Mouse (Mus musculus): ENCODE measurements around the gene Dph2. TPM values are rescaled to one million over a fixed set of nuclear protein-coding genes. Genes with fewer than 3 reads are reported as not detected.
A peak's percentile ranks its signal among the peaks of the same experiment; 100 is the strongest.

Gene Dph2
- polyA plus RNA-seq, 1 experiment from 2014 or later, result 7.8 TPM

DNA sequence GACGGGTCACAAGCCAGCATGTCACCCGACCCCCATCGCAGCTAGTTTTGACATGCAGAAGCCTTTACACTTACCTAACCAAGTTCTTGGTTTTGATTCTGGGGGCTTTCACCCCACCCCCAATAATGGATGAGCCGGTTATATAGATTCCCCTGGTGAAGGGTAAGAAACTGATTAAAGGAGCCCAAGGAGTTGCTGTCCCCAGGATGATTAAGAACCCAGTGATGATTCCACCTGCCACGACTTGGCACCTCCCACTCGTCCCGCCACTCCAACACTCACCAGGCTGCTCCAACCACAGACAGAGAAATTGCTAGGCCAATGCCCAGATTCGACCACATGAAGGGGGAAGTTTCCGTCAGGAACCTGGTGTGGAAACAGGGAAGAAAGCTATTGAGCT, 5.8 kb downstream of the Dph2 start:
- H3K4me2 ChIP-seq (replicated peaks; ENCODE audit: low read depth, low read length), result peak overlapping the region; percentile 95
- TF ChIP-seq EP300 (IDR thresholded peaks at IDR 0.05), result no peak
- no peaks in the 10 kb centered on the region for H3K27me3 ChIP-seq (replicated peaks; ENCODE audit: insufficient read depth, low read length)
- 78% methylated on average over 9 of the region's 9 CpGs for WGBS
- peaks cover 10% of the 10 kb centered on the region; the same call in 1 of the 2 replicates for H3K4me1 ChIP-seq (ENCODE audit: insufficient read depth, low read depth, low read length)
- ATAC-seq, result no peak
- no peak overlapping the region for H3K27ac ChIP-seq (ENCODE audit: low read length)
- DNase-seq (ENCODE audit: low spot score), result no peak
- H3K36me3 ChIP-seq (ENCODE audit: insufficient read depth, low read length), result peaks cover 11% of the 10 kb centered on the region; the same call in 1 of the 2 replicates
- H3K9ac ChIP-seq (replicated peaks; ENCODE audit: low read depth), result no peak overlapping the region
- H3K9me3 ChIP-seq (ENCODE audit: low read length), result no peaks in the 10 kb centered on the region
- no peak overlapping the region for H3K4me3 ChIP-seq (ENCODE audit: low read depth, low read length)

DNA sequence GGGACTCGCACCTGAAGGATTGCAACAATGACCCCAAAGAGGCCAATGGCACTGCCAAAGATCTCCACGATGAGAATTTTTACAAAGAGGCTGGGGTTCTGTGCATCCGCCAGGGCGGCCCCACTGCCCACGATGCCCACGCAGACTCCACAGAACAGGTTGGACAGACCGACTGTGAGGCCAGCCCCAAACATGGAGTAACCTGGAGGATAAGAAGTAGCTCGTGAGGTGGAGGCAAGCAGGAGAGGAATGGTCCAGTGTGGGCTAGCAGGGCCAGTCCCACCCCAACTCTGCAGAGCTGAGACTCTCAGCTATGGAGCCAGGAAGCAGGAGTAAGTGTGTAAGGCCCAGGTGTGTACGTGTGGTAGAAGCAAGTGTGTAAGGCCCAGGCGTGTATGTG, 6.7 kb downstream of the Dph2 start:
- Histone ChIP-seq H3K27ac (ENCODE audit: low read length) (no peak overlapping the region), H3K27me3 (replicated peaks; ENCODE audit: insufficient read depth, low read length) (no peaks in the 10 kb centered on the region), H3K36me3 (ENCODE audit: insufficient read depth, low read length) (peaks cover 11% of the 10 kb centered on the region; the same call in 1 of the 2 replicates), H3K9me3 (ENCODE audit: low read length) (no peaks in the 10 kb centered on the region), H3K4me3 (ENCODE audit: low read depth, low read length) (no peak overlapping the region), H3K4me2 (replicated peaks; ENCODE audit: low read depth, low read length) (no peak overlapping the region), H3K9ac (replicated peaks; ENCODE audit: low read depth) (no peak overlapping the region), H3K4me1 (ENCODE audit: insufficient read depth, low read depth, low read length) (peaks cover 10% of the 10 kb centered on the region; the same call in 1 of the 2 replicates)
- DNase-seq (ENCODE audit: low spot score) (no peak), ATAC-seq (no peak)
- TF ChIP-seq CTCF (IDR thresholded peaks at IDR 0.05) (no peak), EP300 (IDR thresholded peaks at IDR 0.05) (no peak)
- WGBS, result 93% methylated on average over 10 of the region's 10 CpGs

GRCm38 (mm10) chr4:117884146-117884545, 7.7 kb downstream of the Dph2 start:
- 100% methylated on average over 1 of the region's 1 CpGs for WGBS
- Histone ChIP-seq H3K9ac (replicated peaks; ENCODE audit: low read depth) (no peak overlapping the region), H3K27ac (ENCODE audit: low read length) (no peak overlapping the region), H3K27me3 (replicated peaks; ENCODE audit: insufficient read depth, low read length) (no peaks in the 10 kb centered on the region), H3K36me3 (ENCODE audit: insufficient read depth, low read length) (peaks cover 11% of the 10 kb centered on the region; the same call in 1 of the 2 replicates), H3K9me3 (ENCODE audit: low read length) (no peaks in the 10 kb centered on the region), H3K4me2 (replicated peaks; ENCODE audit: low read depth, low read length) (no peak overlapping the region), H3K4me1 (ENCODE audit: insufficient read depth, low read depth, low read length) (peaks cover 10% of the 10 kb centered on the region; the same call in 1 of the 2 replicates), H3K4me3 (ENCODE audit: low read depth, low read length) (no peak overlapping the region)
- DNase-seq (ENCODE audit: low spot score) (no peak), ATAC-seq (no peak)
- TF ChIP-seq EP300 (IDR thresholded peaks at IDR 0.05) (no peak), CTCF (IDR thresholded peaks at IDR 0.05) (no peak)

- peak; percentile 27 for ATAC-seq
- peak within 1 kb of the TSS; percentile 44 for H3K9ac ChIP-seq (replicated peaks; ENCODE audit: low read depth)
- H3K4me1 ChIP-seq (ENCODE audit: insufficient read depth, low read depth, low read length), result peaks cover 10% of the 10 kb centered on the region; the same call in 1 of the 2 replicates
- peak; percentile 60 for DNase-seq (ENCODE audit: low spot score)
- peak within 1 kb of the TSS; percentile 96 for H3K4me2 ChIP-seq (replicated peaks; ENCODE audit: low read depth, low read length)
- no peak within 1 kb of the TSS for H3K27ac ChIP-seq (ENCODE audit: low read length)
- no peaks in the 10 kb centered on the region for H3K27me3 ChIP-seq (replicated peaks; ENCODE audit: insufficient read depth, low read length)
- H3K36me3 ChIP-seq (ENCODE audit: insufficient read depth, low read length), result peaks cover 11% of the 10 kb centered on the region; the same call in 1 of the 2 replicates
- under 1% methylated on average over 35 of the region's 103 CpGs for WGBS
- peak within 1 kb of the TSS; percentile 65 for H3K4me3 ChIP-seq (ENCODE audit: low read depth, low read length)
- TF ChIP-seq CTCF (IDR thresholded peaks at IDR 0.05) (peak; percentile 50), EP300 (IDR thresholded peaks at IDR 0.05) (no peak)
- H3K9me3 ChIP-seq (ENCODE audit: low read length), result no peaks in the 10 kb centered on the region
Measured at GRCm38 (mm10) chr4:117882701-117883691, 8.8 kb downstream of the Dph2 start, which contains the start of gene B4galt2. TSS of gene B4galt2 (minus strand) at chr4:117883487.

GRCm38 (mm10) chr4:117878703-117879102, 13.1 kb downstream of the Dph2 start:
- no peak overlapping the region for H3K4me3 ChIP-seq (ENCODE audit: low read depth, low read length)
- no peak for DNase-seq (ENCODE audit: low spot score)
- TF ChIP-seq EP300 (IDR thresholded peaks at IDR 0.05), result no peak
- TF ChIP-seq CTCF (IDR thresholded peaks at IDR 0.05), result no peak
- no peaks in the 10 kb centered on the region for H3K9me3 ChIP-seq (ENCODE audit: low read length)
- no peak overlapping the region for H3K9ac ChIP-seq (replicated peaks; ENCODE audit: low read depth)
- ATAC-seq, result no peak
- no peaks in the 10 kb centered on the region for H3K27me3 ChIP-seq (replicated peaks; ENCODE audit: insufficient read depth, low read length)
- no peak overlapping the region for H3K4me2 ChIP-seq (replicated peaks; ENCODE audit: low read depth, low read length)
- H3K4me1 ChIP-seq (ENCODE audit: insufficient read depth, low read depth, low read length), result 0 out of 2 replicates have a peak, but pooled peaks cover 3% of the 10 kb centered on the region
- no peak overlapping the region for H3K27ac ChIP-seq (ENCODE audit: low read length)
- 66% methylated on average over 5 of the region's 5 CpGs for WGBS
- no peaks in the 10 kb centered on the region for H3K36me3 ChIP-seq (ENCODE audit: insufficient read depth, low read length)

DNA sequence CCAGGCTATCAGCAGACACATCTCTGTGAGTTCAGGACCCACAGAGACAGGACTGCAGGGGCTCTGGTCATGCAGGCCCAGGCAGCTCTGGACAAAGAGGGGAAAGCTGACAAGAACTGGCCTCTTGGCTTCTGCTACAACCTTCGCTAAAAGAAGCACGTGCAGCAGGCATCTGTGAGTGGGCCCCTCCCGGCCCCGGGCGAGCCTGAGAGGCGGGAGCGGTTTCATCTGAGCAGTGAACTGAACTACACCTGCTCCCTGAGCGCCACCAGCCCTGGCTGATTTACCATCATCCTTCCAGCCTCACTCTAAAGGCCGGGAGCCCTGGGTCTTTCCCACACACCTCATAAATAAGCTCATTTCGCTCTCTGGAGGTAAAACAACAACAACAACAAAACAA, 13.5 kb downstream of the Dph2 start:
- WGBS, result 54% methylated on average over 9 of the region's 10 CpGs
- TF ChIP-seq CTCF (IDR thresholded peaks at IDR 0.05) (no peak), EP300 (IDR thresholded peaks at IDR 0.05) (no peak)
- Histone ChIP-seq H3K9ac (replicated peaks; ENCODE audit: low read depth) (no peak overlapping the region), H3K27me3 (replicated peaks; ENCODE audit: insufficient read depth, low read length) (no peaks in the 10 kb centered on the region), H3K36me3 (ENCODE audit: insufficient read depth, low read length) (no peaks in the 10 kb centered on the region), H3K27ac (ENCODE audit: low read length) (no peak overlapping the region), H3K9me3 (ENCODE audit: low read length) (no peaks in the 10 kb centered on the region), H3K4me3 (ENCODE audit: low read depth, low read length) (no peak overlapping the region), H3K4me2 (replicated peaks; ENCODE audit: low read depth, low read length) (no peak overlapping the region), H3K4me1 (ENCODE audit: insufficient read depth, low read depth, low read length) (no peaks in the 10 kb centered on the region)
- no peak for DNase-seq (ENCODE audit: low spot score)
- no peak for ATAC-seq

All from lung, postnatal 0 days (tissue).